Mouse (Mus musculus) heart, adult 2 months (tissue): ENCODE data around the gene Fchsd2.

Experiments
- CTCF ChIP-seq: fragments of 200-600 bp; IDR thresholded peaks from 2 replicates; pipeline ENCODE4 v1.8.1; 2022; ENCODE audit warnings: antibody characterized with exemption, mild to moderate bottlenecking, moderate library complexity
- POLR2A ChIP-seq: fragments of 200-500 bp; IDR thresholded peaks from 2 replicates; pipeline ENCODE4 v1.6.1; 2011; ENCODE audit warnings: mild to moderate bottlenecking, low read depth, low read length, control low read depth; ENCODE audit not compliant: insufficient read depth

DNA sequence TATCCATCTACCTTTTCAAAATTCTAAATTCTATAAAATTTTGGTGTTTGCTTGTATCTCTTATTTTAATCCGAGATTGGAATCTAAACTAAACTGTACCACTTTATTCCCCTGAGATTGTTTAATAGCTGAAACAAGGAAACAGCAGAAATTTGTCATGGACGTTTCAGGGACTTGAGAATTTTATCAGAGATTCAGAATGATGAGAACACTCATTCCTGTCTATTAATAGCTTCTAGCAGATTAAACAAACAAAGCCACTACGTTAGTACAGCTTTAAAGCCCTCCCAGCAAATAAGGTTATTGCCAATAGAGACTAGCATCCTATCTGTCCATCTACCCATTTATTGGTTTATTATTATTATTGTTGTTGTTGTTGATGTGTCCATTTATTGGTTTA is 56.4 kb downstream of the Fchsd2 start:
- TF ChIP-seq CTCF (no peak), POLR2A (no peak)
